Mouse (Mus musculus): ENCODE results near the gene Ccdc85b.
"Not testable (repeated sequence)": the region's sequence is repeated elsewhere in the genome, so short reads cannot be mapped to it uniquely, and the experiment has no call there.

The Ccdc85b gene

GRCm38 (mm10) chr19:5424782-5425741 is 32.6 kb downstream of the Ccdc85b start, which contains the start of the genes Drap1 and AI837181:
Gene Drap1, minus strand, starts transcription at chr19:5424979.
Gene AI837181, plus strand, starts transcription at chr19:5425144.
- DNase-seq (ENCODE audit: low read depth, low spot score): peak; percentile 98

GRCm38 (mm10) chr19:5424092-5424781 is 33.5 kb downstream of the Ccdc85b start:
- peak; percentile 72 for DNase-seq (ENCODE audit: low read depth, low spot score)

- no peak for DNase-seq (ENCODE audit: low read depth, low spot score)
These were observed 34.1 kb downstream of the Ccdc85b start for GRCm38 (mm10) chr19:5423561-5423960.

- DNase-seq (ENCODE audit: low read depth, low spot score): no peak
These were observed 34.7 kb downstream of the Ccdc85b start for GRCm38 (mm10) chr19:5422895-5423443.

- no peak for DNase-seq (ENCODE audit: low read depth, low spot score)
These were observed 35.4 kb downstream of the Ccdc85b start for GRCm38 (mm10) chr19:5422267-5422666.

GRCm38 (mm10) chr19:5421784-5422183 is 35.9 kb downstream of the Ccdc85b start:
- no peak for DNase-seq (ENCODE audit: low read depth, low spot score)

- DNase-seq (ENCODE audit: low read depth, low spot score): no peak
These were observed 37.1 kb downstream of the Ccdc85b start for GRCm38 (mm10) chr19:5420579-5420978.

- no peak for DNase-seq (ENCODE audit: low read depth, low spot score)
These were observed 38.1 kb downstream of the Ccdc85b start for GRCm38 (mm10) chr19:5419630-5420029.

GRCm38 (mm10) chr19:5418750-5419466 is 38.8 kb downstream of the Ccdc85b start:
- DNase-seq (ENCODE audit: low read depth, low spot score): no peak

- DNase-seq (ENCODE audit: low read depth, low spot score): no peak
These were observed 43.1 kb downstream of the Ccdc85b start for GRCm38 (mm10) chr19:5414534-5414957.

- no peak for DNase-seq (ENCODE audit: low read depth, low spot score)
These were observed 43.9 kb downstream of the Ccdc85b start for GRCm38 (mm10) chr19:5413840-5414239.

- DNase-seq (ENCODE audit: low read depth, low spot score): no peak
These were observed 45.7 kb downstream of the Ccdc85b start for GRCm38 (mm10) chr19:5411961-5412360.

GRCm38 (mm10) chr19:5410641-5411040 is 47.1 kb downstream of the Ccdc85b start:
- no peak for DNase-seq (ENCODE audit: low read depth, low spot score)

- DNase-seq (ENCODE audit: low read depth, low spot score): peak; percentile 89
These were observed 48.6 kb downstream of the Ccdc85b start for GRCm38 (mm10) chr19:5409068-5409467.

GRCm38 (mm10) chr19:5408057-5409001 is 49.4 kb downstream of the Ccdc85b start:
- DNase-seq (ENCODE audit: low read depth, low spot score): peak; percentile 49

GRCm38 (mm10) chr19:5407133-5407532 is 50.6 kb downstream of the Ccdc85b start:
- DNase-seq (ENCODE audit: low read depth, low spot score): no peak

- DNase-seq (ENCODE audit: low read depth, low spot score): not testable (repeated sequence)
These were observed 51.1 kb downstream of the Ccdc85b start for GRCm38 (mm10) chr19:5406531-5407126.

- no peak for DNase-seq (ENCODE audit: low read depth, low spot score)
These were observed 51.8 kb downstream of the Ccdc85b start for GRCm38 (mm10) chr19:5405924-5406323.
